Mouse (Mus musculus) limb, embryonic 14.5 days (tissue): ENCODE measurements around the gene Gkn1. TPM values are rescaled to one million over a fixed set of nuclear protein-coding genes. Genes with fewer than 3 reads are reported as not detected.

Experiments used
- ATAC-seq: fragments of 200-750 bp; cut with Nextera tagmentation; 2 replicates; pipeline ENCODE4 v1.8.0; 2017; ENCODE audit warnings: low read depth, moderate number of reproducible peaks, moderate TSS enrichment; ENCODE audit not compliant: low FRiP score
- DNase-seq: peaks from one replicate; pipeline ENCODE4 v3.0.0-alpha.2; 2015; ENCODE audit warnings: low spot score
- H3K27ac ChIP-seq: fragments of 300-500 bp; sonication (generic); replicated peaks from 2 replicates; pipeline ENCODE4 v1.5.1; 2014; ENCODE audit warnings: low read depth, mild to moderate bottlenecking, low read length, moderate library complexity, mixed read lengths
- H3K27me3 ChIP-seq: fragments of 300-500 bp; sonication (generic); 2 replicates; pipeline ENCODE4 v1.6.1; 2014; ENCODE audit warnings: low read length, mixed read lengths; ENCODE audit not compliant: control insufficient read depth, insufficient read depth
- H3K36me3 ChIP-seq: fragments of 300-500 bp; sonication (generic); 2 replicates; pipeline ENCODE4 v1.6.1; 2014; ENCODE audit warnings: mild to moderate bottlenecking, low read length, moderate library complexity, mixed read lengths; ENCODE audit not compliant: control insufficient read depth, insufficient read depth
- H3K4me1 ChIP-seq: fragments of 300-500 bp; sonication (generic); 2 replicates; pipeline ENCODE4 v1.6.1; 2014; ENCODE audit warnings: antibody characterized with exemption, low read length, mixed read lengths; ENCODE audit not compliant: control insufficient read depth, insufficient read depth
- H3K4me2 ChIP-seq: fragments of 300-500 bp; sonication (generic); replicated peaks from 2 replicates; pipeline ENCODE4 v1.6.1; 2014; ENCODE audit warnings: low read depth, mild to moderate bottlenecking, low read length, moderate library complexity; ENCODE audit not compliant: severe bottlenecking
- H3K4me3 ChIP-seq: fragments of 300-500 bp; sonication (generic); replicated peaks from 2 replicates; pipeline ENCODE4 v1.5.1; 2014; ENCODE audit warnings: low read length
- H3K9ac ChIP-seq: fragments of 300-500 bp; sonication (generic); 2 replicates; pipeline ENCODE4 v1.6.1; 2014; ENCODE audit warnings: mild to moderate bottlenecking, low read depth, low read length, moderate library complexity; ENCODE audit not compliant: severe bottlenecking
- H3K9me3 ChIP-seq: fragments of 300-500 bp; sonication (generic); 2 replicates; pipeline ENCODE4 v1.6.1; 2016; ENCODE audit warnings: low read length; ENCODE audit not compliant: control insufficient read depth
- POLR2A ChIP-seq: fragments of 200-500 bp; IDR thresholded peaks from 2 replicates; pipeline ENCODE4 v1.8.0; 2012; ENCODE audit warnings: inconsistent platforms, mild to moderate bottlenecking, moderate library complexity, borderline replicate concordance; ENCODE audit not compliant: insufficient read depth, insufficient read length; ENCODE audit errors: extremely low read depth
- WGBS: fragments of 180-500 bp; shearing (Covaris S2); extraction: QIAGEN DNeasy Blood & Tissue Kit; methylation state at CpG from one replicate; pipeline ENCODE4 v1.1.7; 2014; 5-methylcytosine and 5-hydroxymethylcytosine counted together
- polyA plus RNA-seq, 2 experiments: library from polyadenylated mRNA; depleted of rRNA in 1 of 2; stranded (reverse) in 1 of 2; unstranded in 1 of 2; fragments of >200 nt; fragmentation: Nextera tagmentation in 1 of 2; extraction: Ambion mirVana in 1 of 2; gene quantifications; 2 replicates each; pipeline versions ENCODE4 v1.2.1 to v1.2.3; 2012 to 2014

Gkn1 gene
- polyA plus RNA-seq, 2 experiments, result 0.15 TPM; not detected in 1

DNA sequence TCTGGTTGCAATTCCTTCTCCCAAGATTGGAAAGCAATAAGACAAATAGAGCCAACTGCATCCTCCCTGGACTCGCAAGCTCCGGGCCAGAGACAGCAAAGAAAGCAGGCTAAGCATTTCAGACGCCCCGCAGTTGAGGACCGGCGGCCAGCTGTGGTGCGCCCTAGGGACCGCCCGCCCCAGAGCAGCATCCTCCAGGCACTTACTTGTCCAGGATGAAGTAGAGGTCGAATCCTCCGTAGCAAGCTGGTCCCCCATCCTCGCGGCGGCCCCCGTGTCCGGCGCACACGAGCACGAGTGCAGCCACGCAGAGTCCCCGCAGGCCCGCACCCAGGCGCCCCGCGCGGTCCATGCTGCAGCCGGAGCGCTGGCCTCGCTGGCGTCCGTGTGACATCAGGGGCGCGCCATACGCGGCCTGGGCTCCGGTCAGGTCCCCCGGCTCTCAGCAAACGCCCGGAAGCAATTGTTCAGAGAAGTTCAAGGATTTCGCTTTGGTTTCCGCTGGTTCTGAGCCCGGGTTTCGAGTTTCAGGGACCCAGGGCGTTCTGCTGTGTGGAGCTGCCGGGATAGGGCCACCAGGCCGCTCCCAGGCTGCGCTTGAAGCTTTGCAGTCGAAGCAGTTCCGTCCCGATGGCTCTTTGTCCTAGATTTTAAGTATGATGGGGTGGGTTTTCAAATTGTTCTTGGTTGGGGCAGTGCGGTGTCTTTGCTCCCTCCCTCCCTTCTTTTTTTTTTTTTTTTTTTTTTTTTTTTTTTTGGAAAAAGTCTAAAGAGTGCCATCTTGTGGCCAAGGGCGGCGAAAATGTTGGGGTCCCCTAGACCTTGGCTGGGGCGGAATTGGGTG is 15.4 kb downstream of the Gkn1 start, which contains the start of gene Antxr1:
TSS of gene Antxr1 (minus strand) at position 731 of the 844 bp plus-strand sequence.
- no peaks in the 10 kb centered on the region for H3K36me3 ChIP-seq
- 0 out of 2 replicates have a peak, but pooled peaks have one; percentile 52 for TF ChIP-seq POLR2A
- DNase-seq, result peak; percentile 72
- H3K4me2 ChIP-seq, result peak within 1 kb of the TSS; percentile 75
- no peaks in the 10 kb centered on the region for H3K27me3 ChIP-seq
- no peaks in the 10 kb centered on the region for H3K9me3 ChIP-seq
- peak within 1 kb of the TSS; percentile 88 for H3K4me3 ChIP-seq
- peaks cover 20% of the 10 kb centered on the region for H3K4me1 ChIP-seq
- WGBS, result under 1% methylated on average over 48 of the region's 54 CpGs
- ATAC-seq, result peak; percentile 80
- H3K27ac ChIP-seq, result peak within 1 kb of the TSS; percentile 97
- H3K9ac ChIP-seq, result peak within 1 kb of the TSS; percentile 98

- Histone ChIP-seq H3K4me3 (peak overlapping the region; percentile 88), H3K27me3 (no peaks in the 10 kb centered on the region), H3K9ac (peak overlapping the region; percentile 98), H3K27ac (peak overlapping the region; percentile 97), H3K36me3 (no peaks in the 10 kb centered on the region), H3K4me2 (peak overlapping the region; percentile 75), H3K9me3 (no peaks in the 10 kb centered on the region), H3K4me1 (peaks cover 25% of the 10 kb centered on the region)
- TF ChIP-seq POLR2A, result peak; percentile 36; the same call in 1 of the 2 replicates
- 3% methylated on average over 11 of the region's 11 CpGs for WGBS
- DNase-seq (peak; percentile 80), ATAC-seq (peak; percentile 60)
Observed at GRCm38 (mm10) chr6:87334361-87335090, 16.2 kb downstream of the Gkn1 start.

GRCm38 (mm10) chr6:87332380-87332779 is 18.4 kb downstream of the Gkn1 start:
- Histone ChIP-seq H3K36me3 (no peaks in the 10 kb centered on the region), H3K27me3 (no peaks in the 10 kb centered on the region), H3K4me2 (peak overlapping the region; percentile 75), H3K27ac (no peak overlapping the region), H3K9me3 (no peaks in the 10 kb centered on the region), H3K4me1 (peaks cover 30% of the 10 kb centered on the region), H3K9ac (no peak overlapping the region), H3K4me3 (peak overlapping the region; percentile 88)
- ATAC-seq, result no peak
- no peak for TF ChIP-seq POLR2A
- DNase-seq, result peak; percentile 44
- WGBS, result 52% methylated on average over 2 of the region's 2 CpGs

DNA sequence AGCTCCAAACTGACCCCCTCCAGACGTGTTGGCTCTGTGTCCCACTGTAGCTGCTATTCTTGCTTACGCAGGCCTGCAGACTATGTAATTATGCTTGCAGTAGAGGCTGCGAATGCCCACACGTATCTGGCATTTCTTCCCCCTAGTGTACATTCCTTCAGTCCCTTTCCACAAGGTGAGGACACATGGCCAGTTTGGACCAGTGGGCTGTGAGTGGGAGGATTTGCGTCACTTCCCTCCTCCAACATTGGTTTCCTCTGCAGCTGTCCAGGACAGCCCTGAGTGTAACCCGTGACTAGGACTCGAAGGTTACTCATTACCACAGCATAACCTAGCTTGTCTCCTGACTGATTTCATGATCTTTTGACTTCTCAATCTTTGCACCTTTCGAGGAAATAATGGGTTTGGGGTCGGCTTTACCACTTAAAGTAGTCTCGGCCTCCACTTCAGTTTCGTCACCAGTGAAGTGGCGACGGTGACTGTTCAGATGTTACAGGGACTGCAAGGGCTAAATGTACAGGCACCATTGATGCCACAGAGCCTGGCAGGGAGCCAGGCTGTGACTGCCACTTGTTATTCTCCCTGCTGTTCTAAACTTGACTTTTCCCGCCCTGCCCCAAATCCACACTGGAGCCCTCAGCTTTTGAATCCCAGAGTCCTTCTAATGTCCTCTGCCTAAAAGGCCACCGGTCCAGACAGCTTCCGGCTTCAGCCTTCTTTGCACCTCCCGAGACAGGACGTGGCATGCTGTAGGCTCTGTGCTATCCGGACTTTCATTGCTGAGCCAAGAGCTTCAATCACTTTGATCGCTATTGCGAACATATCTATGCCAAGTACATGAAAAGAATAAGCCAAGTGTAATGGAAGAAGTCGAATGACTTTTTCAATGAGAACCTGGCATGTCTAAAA is 22.2 kb downstream of the Gkn1 start:
- H3K4me3 ChIP-seq, result no peak overlapping the region
- no peaks in the 10 kb centered on the region for H3K27me3 ChIP-seq
- WGBS, result 78% methylated on average over 22 of the region's 22 CpGs
- H3K9me3 ChIP-seq, result no peaks in the 10 kb centered on the region
- ATAC-seq (no peak), DNase-seq (no peak)
- H3K4me1 ChIP-seq, result peaks cover 25% of the 10 kb centered on the region
- H3K9ac ChIP-seq, result no peak overlapping the region
- H3K27ac ChIP-seq, result no peak overlapping the region
- TF ChIP-seq POLR2A, result no peak
- no peaks in the 10 kb centered on the region; the same call in 1 of the 2 replicates for H3K36me3 ChIP-seq
- H3K4me2 ChIP-seq, result no peak overlapping the region

DNA sequence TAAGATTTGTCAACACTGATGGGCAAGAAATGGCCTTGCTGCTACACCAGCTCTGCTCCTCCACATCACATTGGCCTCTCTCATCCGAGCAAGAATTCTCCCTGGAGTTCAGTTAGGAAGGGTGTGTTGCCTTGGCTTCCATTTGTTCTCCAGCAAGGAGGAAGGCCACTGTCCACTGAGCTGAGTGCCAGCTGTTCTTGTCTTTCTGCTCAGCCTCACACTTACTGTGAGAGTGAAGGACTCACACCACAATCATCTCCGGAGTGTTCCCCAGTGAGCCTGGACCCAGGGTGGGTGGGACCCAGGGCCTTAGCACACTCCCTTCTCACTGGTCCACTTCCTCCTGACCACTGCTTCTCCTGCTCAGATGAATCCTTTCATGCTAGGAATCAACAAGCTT is 23.8 kb downstream of the Gkn1 start:
- H3K4me1 ChIP-seq, result peaks cover 22% of the 10 kb centered on the region
- H3K27me3 ChIP-seq, result no peaks in the 10 kb centered on the region
- ATAC-seq, result no peak
- DNase-seq, result no peak
- H3K4me2 ChIP-seq, result no peak overlapping the region
- no peaks in the 10 kb centered on the region for H3K9me3 ChIP-seq
- H3K4me3 ChIP-seq, result no peak overlapping the region
- no peak for TF ChIP-seq POLR2A
- H3K27ac ChIP-seq, result no peak overlapping the region
- no peaks in the 10 kb centered on the region; the same call in 1 of the 2 replicates for H3K36me3 ChIP-seq
- H3K9ac ChIP-seq, result no peak overlapping the region
- 87% methylated on average over 2 of the region's 2 CpGs for WGBS
